Mouse (Mus musculus) telencephalon, adult 2 months (tissue): ENCODE results near the gene Entpd5.

Experiments used
- DNase-seq: peaks from one replicate; pipeline ENCODE4 v3.0.0-alpha.2; 2011; ENCODE audit warnings: low read depth, low spot score

The Entpd5 gene

GRCm38 (mm10) chr12:84336963-84337625 is 71.7 kb downstream of the Entpd5 start:
- DNase-seq, result no peak

- no peak for DNase-seq
Measured at GRCm38 (mm10) chr12:84327111-84327512, 81.7 kb downstream of the Entpd5 start.
